Mouse (Mus musculus) midbrain, embryonic 16.5 days (tissue): ENCODE measurements around the gene Rhbdf1. TPM values are rescaled to one million over a fixed set of nuclear protein-coding genes. Genes with fewer than 3 reads are reported as not detected.

Experiments
- ATAC-seq: fragments of 200-750 bp; cut with Nextera tagmentation; 2 replicates; pipeline ENCODE4 v1.8.0; 2017; ENCODE audit warnings: moderate TSS enrichment
- H3K27ac ChIP-seq: fragments of 300-500 bp; sonication (generic); 2 replicates; pipeline ENCODE4 v1.5.1; 2014; ENCODE audit warnings: mild to moderate bottlenecking, low read length, mixed read lengths
- H3K27me3 ChIP-seq: fragments of 300-500 bp; sonication (generic); 2 replicates; pipeline ENCODE4 v1.6.1; 2014; ENCODE audit warnings: low read depth, low read length, mixed read lengths; ENCODE audit not compliant: control insufficient read depth, insufficient read depth
- H3K36me3 ChIP-seq: fragments of 300-500 bp; sonication (generic); 2 replicates; pipeline ENCODE4 v1.6.1; 2014; ENCODE audit warnings: mild to moderate bottlenecking, low read length, moderate library complexity, mixed read lengths; ENCODE audit not compliant: control insufficient read depth, insufficient read depth
- H3K4me1 ChIP-seq: fragments of 300-500 bp; sonication (generic); 2 replicates; pipeline ENCODE4 v1.6.1; 2014; ENCODE audit warnings: mild to moderate bottlenecking, low read length, mixed read lengths; ENCODE audit not compliant: control insufficient read depth, insufficient read depth
- H3K4me2 ChIP-seq: fragments of 300-500 bp; sonication (generic); 2 replicates; pipeline ENCODE4 v1.6.1; 2014; ENCODE audit warnings: mild to moderate bottlenecking, low read length, mixed read lengths
- H3K4me3 ChIP-seq: fragments of 300-500 bp; sonication (generic); 2 replicates; pipeline ENCODE4 v1.5.1; 2014; ENCODE audit warnings: low read depth, mild to moderate bottlenecking, low read length, moderate library complexity, mixed read lengths
- H3K9ac ChIP-seq: fragments of 300-500 bp; sonication (generic); 2 replicates; pipeline ENCODE4 v1.6.1; 2014; ENCODE audit warnings: low read depth, low read length, mixed read lengths
- H3K9me3 ChIP-seq: fragments of 300-500 bp; sonication (generic); replicated peaks from 2 replicates; pipeline ENCODE4 v1.6.1; 2014; ENCODE audit warnings: mild to moderate bottlenecking, low read length, mixed read lengths; ENCODE audit not compliant: control insufficient read depth, poor library complexity, severe bottlenecking
- WGBS: fragments of 180-500 bp; shearing (Covaris S2); extraction: QIAGEN DNeasy Blood & Tissue Kit; methylation state at CpG from one replicate; pipeline ENCODE4 v1.1.7; 2014; 5-methylcytosine and 5-hydroxymethylcytosine counted together
- polyA plus RNA-seq: library from polyadenylated mRNA; unstranded; fragments of >200 nt; fragmentation: Nextera tagmentation; extraction: Ambion mirVana; gene quantifications from 2 replicates; pipeline ENCODE4 v1.2.1, GENCODE M21; 2015

The Rhbdf1 gene
- polyA plus RNA-seq, 1 experiment from 2014 or later, result 24.0 TPM

DNA sequence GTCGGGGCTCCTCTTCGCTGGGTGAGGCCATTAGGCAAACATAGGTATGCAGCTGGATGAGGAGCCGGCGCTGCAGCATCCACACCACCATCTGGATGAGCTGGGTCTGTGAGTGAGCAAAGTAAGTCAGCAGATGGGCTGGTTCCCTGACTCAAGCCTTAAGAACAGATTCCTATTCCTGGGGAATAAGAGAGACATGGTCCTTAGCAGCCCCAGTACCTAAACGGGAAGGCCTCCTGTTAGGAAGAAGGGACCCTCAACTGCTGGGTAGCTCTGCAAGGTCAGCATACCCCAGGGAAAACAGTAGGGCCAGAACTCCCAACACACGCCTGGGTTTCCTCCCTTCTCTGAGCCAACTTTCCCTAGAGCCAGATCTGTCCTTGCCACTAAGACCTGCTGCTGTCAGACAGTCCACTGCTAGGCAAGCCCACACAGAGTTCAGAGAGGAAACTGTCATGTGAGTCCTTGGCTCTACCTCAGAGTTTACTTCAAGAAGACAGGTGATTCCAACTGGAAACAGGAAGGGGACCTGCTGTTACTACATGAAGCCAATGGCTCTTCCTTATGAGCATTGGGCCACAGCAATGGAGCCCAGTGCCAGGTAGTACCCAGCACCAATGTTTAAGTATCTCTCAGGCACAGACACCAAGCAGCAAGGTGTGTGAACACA, 12.9 kb upstream of the Rhbdf1 start:
- no peaks in the 10 kb centered on the region for H3K9me3 ChIP-seq
- no peaks in the 10 kb centered on the region for H3K27me3 ChIP-seq
- H3K27ac ChIP-seq, result peak overlapping the region; percentile 72
- peaks cover 14% of the 10 kb centered on the region for H3K36me3 ChIP-seq
- peaks cover 17% of the 10 kb centered on the region for H3K4me1 ChIP-seq
- no peak overlapping the region for H3K9ac ChIP-seq
- ATAC-seq, result no peak
- no peak overlapping the region for H3K4me3 ChIP-seq
- WGBS, result 89% methylated on average over 6 of the region's 6 CpGs
- H3K4me2 ChIP-seq, result no peak overlapping the region

GRCm38 (mm10) chr11:32233895-32234294, 11.8 kb upstream of the Rhbdf1 start:
- Histone ChIP-seq H3K4me2 (no peak overlapping the region), H3K27me3 (no peaks in the 10 kb centered on the region), H3K36me3 (peaks cover 16% of the 10 kb centered on the region), H3K4me3 (no peak overlapping the region), H3K27ac (no peak overlapping the region), H3K9me3 (no peaks in the 10 kb centered on the region), H3K4me1 (peaks cover 17% of the 10 kb centered on the region), H3K9ac (no peak overlapping the region)
- WGBS, result 89% methylated on average over 3 of the region's 3 CpGs
- no peak for ATAC-seq

GRCm38 (mm10) chr11:32232848-32233247, 10.7 kb upstream of the Rhbdf1 start:
- Histone ChIP-seq H3K4me2 (no peak overlapping the region), H3K27me3 (no peaks in the 10 kb centered on the region), H3K4me3 (no peak overlapping the region), H3K9me3 (no peaks in the 10 kb centered on the region), H3K27ac (no peak overlapping the region), H3K36me3 (peaks cover 16% of the 10 kb centered on the region), H3K4me1 (peaks cover 18% of the 10 kb centered on the region), H3K9ac (no peak overlapping the region)
- WGBS, result 76% methylated on average over 10 of the region's 10 CpGs
- no peak for ATAC-seq

DNA sequence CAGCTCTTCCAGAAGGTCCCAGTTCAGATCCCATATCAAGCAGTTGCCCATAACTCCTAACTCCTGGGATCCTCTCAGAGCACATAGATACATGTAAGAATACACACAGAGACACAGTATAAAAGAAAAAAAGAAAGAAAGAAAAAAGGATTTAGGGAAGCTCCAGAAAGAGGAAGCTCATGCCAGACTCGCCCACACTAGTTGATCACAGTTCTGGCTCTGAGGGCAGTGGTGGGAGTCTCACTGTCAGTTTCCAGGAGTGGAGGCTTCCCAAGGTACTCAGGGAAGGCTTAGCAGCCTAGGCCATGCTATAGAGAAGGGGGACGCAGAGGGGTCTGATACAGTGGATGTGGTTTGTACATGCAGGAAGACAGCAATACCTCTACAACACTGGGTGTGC, 9.0 kb upstream of the Rhbdf1 start:
- WGBS, result 94% methylated on average over 2 of the region's 2 CpGs
- H3K36me3 ChIP-seq, result peaks cover 16% of the 10 kb centered on the region

GRCm38 (mm10) chr11:32230220-32230619, 8.1 kb upstream of the Rhbdf1 start:
- no peak overlapping the region for H3K9ac ChIP-seq
- peaks cover 16% of the 10 kb centered on the region for H3K36me3 ChIP-seq
- no peaks in the 10 kb centered on the region for H3K9me3 ChIP-seq
- no peak overlapping the region for H3K27ac ChIP-seq
- WGBS, result 82% methylated on average over 4 of the region's 4 CpGs
- no peaks in the 10 kb centered on the region for H3K27me3 ChIP-seq
- H3K4me3 ChIP-seq, result no peak overlapping the region
- ATAC-seq, result no peak
- no peak overlapping the region for H3K4me2 ChIP-seq
- H3K4me1 ChIP-seq, result peaks cover 17% of the 10 kb centered on the region

More for the DNA sequence above, 9.0 kb upstream of the Rhbdf1 start:
- ATAC-seq, result no peak
- no peaks in the 10 kb centered on the region for H3K27me3 ChIP-seq
- peaks cover 23% of the 10 kb centered on the region for H3K4me1 ChIP-seq
- no peak overlapping the region for H3K9ac ChIP-seq
- H3K4me2 ChIP-seq, result no peak overlapping the region
- no peak overlapping the region for H3K4me3 ChIP-seq
- no peak overlapping the region for H3K27ac ChIP-seq
- no peaks in the 10 kb centered on the region for H3K9me3 ChIP-seq

DNA sequence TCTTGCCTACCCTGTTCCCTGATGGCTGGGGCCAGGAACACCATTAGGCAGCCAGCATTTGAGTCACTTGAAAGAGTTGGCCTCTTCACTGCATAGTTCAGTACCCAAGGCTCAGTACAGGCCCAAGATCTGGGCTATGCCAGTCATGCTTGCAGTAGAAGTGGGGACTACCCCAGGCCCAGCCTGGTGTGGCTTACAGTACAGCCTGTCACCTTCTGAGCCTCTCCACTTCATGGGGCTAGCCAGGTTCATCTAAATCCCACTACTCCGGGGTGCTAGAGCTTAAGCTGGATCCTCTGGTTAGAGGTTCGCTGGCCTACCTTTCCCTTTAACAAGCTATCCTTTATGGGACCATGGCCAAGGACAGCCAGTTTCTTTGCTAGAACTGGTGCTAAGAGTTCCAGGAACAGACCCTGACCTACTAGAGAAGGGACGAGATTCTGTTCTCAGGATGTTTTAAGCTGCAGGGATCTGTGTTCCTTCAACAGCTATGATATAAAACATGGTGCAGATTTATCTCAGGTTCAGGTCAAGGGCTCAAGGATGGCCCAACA, 6.3 kb upstream of the Rhbdf1 start:
- Histone ChIP-seq H3K4me1 (peaks cover 12% of the 10 kb centered on the region), H3K36me3 (peaks cover 7% of the 10 kb centered on the region), H3K9me3 (no peaks in the 10 kb centered on the region), H3K27me3 (peaks cover 8% of the 10 kb centered on the region), H3K4me3 (no peak overlapping the region), H3K27ac (no peak overlapping the region), H3K9ac (no peak overlapping the region), H3K4me2 (no peak overlapping the region)
- 94% methylated on average over 3 of the region's 3 CpGs for WGBS
- ATAC-seq, result no peak

- Histone ChIP-seq H3K4me3 (no peak overlapping the region), H3K36me3 (peaks cover 6% of the 10 kb centered on the region; the same call in 1 of the 2 replicates), H3K9me3 (no peaks in the 10 kb centered on the region), H3K9ac (peak overlapping the region; percentile 13; the same call in 1 of the 2 replicates), H3K4me1 (peaks cover 16% of the 10 kb centered on the region), H3K27ac (no peak overlapping the region), H3K4me2 (peak overlapping the region; percentile 81), H3K27me3 (peaks cover 16% of the 10 kb centered on the region)
- no peak for ATAC-seq
- 90% methylated on average over 9 of the region's 9 CpGs for WGBS
These were observed 5.5 kb upstream of the Rhbdf1 start for GRCm38 (mm10) chr11:32227555-32227954.

DNA sequence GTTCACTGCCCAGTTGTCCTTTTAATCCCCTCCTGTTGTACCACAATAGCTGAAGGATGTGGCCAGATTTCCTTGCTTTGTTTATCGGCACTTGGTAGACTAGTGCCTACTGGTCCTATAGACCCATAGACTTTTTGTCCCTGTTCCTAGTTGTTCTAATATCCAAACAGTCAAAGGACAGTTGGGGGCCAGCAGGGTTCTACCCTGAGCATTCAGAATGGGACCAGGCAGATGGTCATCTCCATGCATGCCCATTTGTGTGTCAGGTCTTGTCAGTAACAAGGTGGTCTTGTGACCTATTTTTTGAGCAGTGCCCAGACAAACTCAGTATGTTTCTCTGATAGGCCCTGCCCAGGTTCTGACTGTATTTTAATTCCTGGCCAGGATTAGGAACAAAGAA, 4.9 kb upstream of the Rhbdf1 start:
- peak; percentile 1; the same call in 1 of the 2 replicates for ATAC-seq
- no peaks in the 10 kb centered on the region for H3K9me3 ChIP-seq
- peaks cover 20% of the 10 kb centered on the region for H3K4me1 ChIP-seq
- H3K9ac ChIP-seq, result peak overlapping the region; percentile 89
- WGBS, result 11% methylated on average over 1 of the region's 1 CpGs
- H3K27ac ChIP-seq, result peak overlapping the region; percentile 83
- H3K4me3 ChIP-seq, result peak overlapping the region; percentile 69
- H3K27me3 ChIP-seq, result peaks cover 19% of the 10 kb centered on the region
- peak overlapping the region; percentile 81 for H3K4me2 ChIP-seq
- peaks cover 6% of the 10 kb centered on the region; the same call in 1 of the 2 replicates for H3K36me3 ChIP-seq

GRCm38 (mm10) chr11:32226124-32226871, 4.2 kb upstream of the Rhbdf1 start, which contains the start of gene Mpg:
TSS of gene Mpg (plus strand) at chr11:32226505.
- Histone ChIP-seq H3K4me2 (peak within 1 kb of the TSS; percentile 81), H3K27me3 (peaks cover 22% of the 10 kb centered on the region), H3K4me1 (peaks cover 22% of the 10 kb centered on the region), H3K9me3 (no peaks in the 10 kb centered on the region), H3K4me3 (peak within 1 kb of the TSS; percentile 69), H3K9ac (peak within 1 kb of the TSS; percentile 89), H3K27ac (peak within 1 kb of the TSS; percentile 83), H3K36me3 (peaks cover 4% of the 10 kb centered on the region; the same call in 1 of the 2 replicates)
- WGBS, result 4% methylated on average over 47 of the region's 47 CpGs
- peak; percentile 86 for ATAC-seq
